Mouse (Mus musculus): Measurements from ENCODE around the gene Tet3.

GRCm38 (mm10) chr6:83507168-83507546 is 48.3 kb upstream of the Tet3 start:
- TF ChIP-seq POLR2A (IDR thresholded peaks at IDR 0.05; ENCODE audit: control insufficient read depth, extremely low read depth, insufficient read depth, low read length, poor library complexity) (no peak), CTCF (IDR thresholded peaks at IDR 0.05; ENCODE audit: borderline replicate concordance, control insufficient read depth, extremely low read depth, insufficient read depth, low read length, poor library complexity) (no peak)

All from thymus, adult 2 months (tissue).